Mouse (Mus musculus) heart, embryonic 13.5 days (tissue): ENCODE results near the gene Klrb1. TPM values are rescaled to one million over a fixed set of nuclear protein-coding genes. Genes with fewer than 3 reads are reported as not detected.
"Not testable (repeated sequence)": the region's sequence is repeated elsewhere in the genome, so short reads cannot be mapped to it uniquely, and the experiment has no call there.

Experiments
- ATAC-seq: fragments of 200-750 bp; cut with Nextera tagmentation; 2 replicates; pipeline ENCODE4 v1.8.0; 2017; ENCODE audit warnings: moderate TSS enrichment; ENCODE audit not compliant: insufficient number of reproducible peaks, low FRiP score, low TSS enrichment; ENCODE audit errors: extremely low read depth
- H3K27ac ChIP-seq: fragments of 300-500 bp; sonication (generic); replicated peaks from 2 replicates; pipeline ENCODE4 v1.5.1; 2015; ENCODE audit warnings: moderate library complexity, mild to moderate bottlenecking, inconsistent platforms
- H3K27me3 ChIP-seq: fragments of 300-500 bp; sonication (generic); replicated peaks from 2 replicates; pipeline ENCODE4 v1.6.1; 2015; ENCODE audit warnings: mild to moderate bottlenecking, inconsistent platforms
- H3K36me3 ChIP-seq: fragments of 300-500 bp; sonication (generic); 2 replicates; pipeline ENCODE4 v1.6.1; 2015; ENCODE audit warnings: mild to moderate bottlenecking, inconsistent platforms
- H3K4me1 ChIP-seq: fragments of 300-500 bp; sonication (generic); 2 replicates; pipeline ENCODE4 v1.6.1; 2015; ENCODE audit warnings: inconsistent platforms
- H3K4me2 ChIP-seq: fragments of 300-500 bp; sonication (generic); 2 replicates; pipeline ENCODE4 v1.6.1; 2015; ENCODE audit warnings: inconsistent platforms, mild to moderate bottlenecking, moderate library complexity
- H3K4me3 ChIP-seq: fragments of 300-500 bp; sonication (generic); 2 replicates; pipeline ENCODE4 v1.5.1; 2015; ENCODE audit warnings: moderate library complexity, mild to moderate bottlenecking, inconsistent platforms
- H3K9ac ChIP-seq: fragments of 300-500 bp; sonication (generic); 2 replicates; pipeline ENCODE4 v1.6.1; 2015; ENCODE audit warnings: inconsistent platforms, mild to moderate bottlenecking, moderate library complexity
- H3K9me3 ChIP-seq: fragments of 300-500 bp; sonication (generic); 2 replicates; pipeline ENCODE4 v1.6.1; 2016; ENCODE audit warnings: inconsistent platforms
- WGBS: fragments of 180-500 bp; shearing (Covaris S2); methylation state at CpG from one replicate; pipeline ENCODE4 v1.1.7; 2015; ENCODE audit warnings: mixed read lengths; 5-methylcytosine and 5-hydroxymethylcytosine counted together
- polyA plus RNA-seq: library from polyadenylated mRNA; unstranded; fragments of >200 nt; fragmentation: Nextera tagmentation; extraction: Ambion mirVana; gene quantifications from 2 replicates; pipeline ENCODE4 v1.2.1, GENCODE M21; 2015

Klrb1 gene
- polyA plus RNA-seq, 1 experiment from 2014 or later = not detected

DNA sequence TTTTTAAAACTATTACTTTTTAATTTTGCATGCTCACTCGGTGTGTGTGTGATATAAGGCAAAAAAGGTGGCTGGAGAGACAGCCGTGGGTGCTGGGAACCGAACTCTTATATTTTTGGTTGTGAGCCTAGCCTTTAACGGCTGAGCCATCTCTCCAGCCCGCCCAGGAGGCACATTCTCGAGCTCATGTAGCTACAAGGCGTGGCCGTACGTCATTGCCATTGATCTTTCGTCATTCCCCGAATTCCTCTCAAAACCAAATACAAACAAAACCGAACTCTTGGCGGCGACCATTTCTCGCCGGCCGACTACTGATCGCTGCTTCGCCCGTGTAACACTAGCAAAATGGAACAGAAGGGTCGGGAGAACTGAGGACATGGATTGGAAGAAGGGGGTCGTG, 37.2 kb upstream of the Klrb1 start:
- not testable (repeated sequence) for H3K4me1 ChIP-seq, H3K36me3 ChIP-seq, ATAC-seq, H3K9me3 ChIP-seq, H3K27me3 ChIP-seq
- H3K4me2 ChIP-seq = peak overlapping the region; percentile 65
- H3K27ac ChIP-seq = peak overlapping the region; percentile 78
- H3K9ac ChIP-seq = peak overlapping the region; percentile 85
- 1% methylated on average over 22 of the region's 22 CpGs for WGBS
- H3K4me3 ChIP-seq = peak overlapping the region; percentile 75

DNA sequence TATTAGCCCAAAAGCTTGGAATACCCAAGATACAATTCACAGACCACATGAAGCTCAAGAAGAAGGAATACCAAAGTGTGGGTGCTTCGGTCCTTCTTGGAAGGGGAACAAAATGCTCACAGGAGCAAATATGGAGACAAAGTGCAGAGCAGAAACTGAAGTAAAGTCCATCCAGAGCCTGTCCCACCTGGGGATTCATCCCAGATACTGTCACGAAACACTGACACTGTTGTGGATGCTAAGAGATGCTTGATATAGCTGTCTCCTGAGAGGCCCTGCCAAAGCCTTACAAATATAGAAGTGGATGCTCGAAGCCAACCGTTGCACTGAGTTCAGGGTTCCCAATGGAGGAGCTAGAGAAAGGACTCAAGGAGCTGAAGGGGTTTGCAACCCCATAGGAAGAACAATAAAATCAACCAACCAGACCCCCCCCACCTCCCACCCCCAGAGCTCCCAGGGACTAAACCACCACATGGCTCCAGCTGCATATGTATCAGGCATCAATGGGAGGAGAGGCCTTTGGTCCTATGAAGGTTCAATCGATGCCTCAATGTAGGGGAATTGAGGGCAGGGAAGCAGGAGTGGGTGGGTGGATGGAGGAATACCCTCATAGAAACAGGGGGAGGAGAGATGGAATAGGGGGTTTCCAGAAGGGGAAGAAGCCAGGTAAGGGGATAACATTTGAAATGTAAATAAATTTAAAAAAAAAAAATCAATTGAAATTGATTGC, 36.5 kb upstream of the Klrb1 start:
- no peaks in the 10 kb centered on the region for H3K36me3 ChIP-seq
- H3K4me1 ChIP-seq = peaks cover 7% of the 10 kb centered on the region; the same call in 1 of the 2 replicates
- no peak for ATAC-seq
- H3K27me3 ChIP-seq = no peaks in the 10 kb centered on the region
- peak overlapping the region; percentile 65 for H3K4me2 ChIP-seq
- peak overlapping the region; percentile 75 for H3K4me3 ChIP-seq
- no peaks in the 10 kb centered on the region for H3K9me3 ChIP-seq
- H3K9ac ChIP-seq = no peak overlapping the region
- 75% methylated on average over 5 of the region's 5 CpGs for WGBS
- no peak overlapping the region for H3K27ac ChIP-seq

DNA sequence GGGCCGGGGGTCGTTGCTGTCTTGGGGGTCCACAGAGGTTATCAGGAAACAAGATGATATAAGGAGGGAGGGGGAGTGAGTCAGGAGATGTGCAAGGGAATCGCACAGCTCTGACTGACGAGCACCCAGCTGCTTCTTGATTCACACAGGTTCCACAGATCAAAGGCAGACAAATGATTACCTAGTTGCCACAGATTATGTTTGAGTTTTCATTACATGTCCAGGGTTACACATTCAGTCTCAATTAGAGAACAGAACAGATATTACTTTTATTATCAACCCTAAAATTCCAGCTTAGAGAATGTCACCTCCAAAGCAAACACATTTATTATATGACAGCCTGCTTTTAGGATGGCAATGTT, 32.5 kb upstream of the Klrb1 start:
- H3K9ac ChIP-seq, ATAC-seq, H3K9me3 ChIP-seq, H3K4me2 ChIP-seq, H3K27ac ChIP-seq, H3K27me3 ChIP-seq, H3K4me3 ChIP-seq, H3K36me3 ChIP-seq, H3K4me1 ChIP-seq: not testable (repeated sequence)
- WGBS = 34% methylated on average over 4 of the region's 4 CpGs

DNA sequence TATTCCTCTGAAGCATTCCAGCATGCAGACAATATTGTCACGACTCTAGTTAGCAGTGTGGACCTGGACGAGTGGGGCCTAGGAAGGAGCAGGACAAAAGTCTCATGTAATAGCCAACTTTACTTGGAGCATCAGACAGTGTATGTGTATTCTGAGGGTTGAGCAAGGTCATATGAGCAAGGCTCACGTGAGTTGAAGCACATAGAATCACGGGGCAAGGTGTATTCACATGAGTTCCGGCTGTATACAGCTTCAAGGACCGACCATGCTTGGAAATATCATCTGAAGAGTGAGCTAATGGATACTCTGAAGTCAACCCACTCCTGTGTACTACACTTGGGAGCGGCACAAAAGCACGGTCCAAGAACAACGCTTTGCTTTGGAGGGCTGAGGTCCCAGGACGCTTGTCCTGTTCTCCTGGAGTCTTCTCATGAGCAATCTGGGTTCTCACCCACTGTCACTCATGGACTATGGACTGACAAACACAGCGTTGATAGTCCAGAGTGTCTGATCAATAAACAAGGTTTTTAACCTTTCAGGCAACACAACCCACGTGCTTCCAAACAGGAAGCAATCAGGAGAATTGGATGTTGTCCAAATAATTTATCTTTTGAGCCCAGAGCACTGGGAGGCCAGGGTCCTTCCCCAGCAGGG, 32.0 kb upstream of the Klrb1 start:
- not testable (repeated sequence) for ATAC-seq
- Histone ChIP-seq H3K27ac (peak overlapping the region; percentile 54; the same call in 1 of the 2 replicates), H3K4me2 (peak overlapping the region; percentile 53)

DNA sequence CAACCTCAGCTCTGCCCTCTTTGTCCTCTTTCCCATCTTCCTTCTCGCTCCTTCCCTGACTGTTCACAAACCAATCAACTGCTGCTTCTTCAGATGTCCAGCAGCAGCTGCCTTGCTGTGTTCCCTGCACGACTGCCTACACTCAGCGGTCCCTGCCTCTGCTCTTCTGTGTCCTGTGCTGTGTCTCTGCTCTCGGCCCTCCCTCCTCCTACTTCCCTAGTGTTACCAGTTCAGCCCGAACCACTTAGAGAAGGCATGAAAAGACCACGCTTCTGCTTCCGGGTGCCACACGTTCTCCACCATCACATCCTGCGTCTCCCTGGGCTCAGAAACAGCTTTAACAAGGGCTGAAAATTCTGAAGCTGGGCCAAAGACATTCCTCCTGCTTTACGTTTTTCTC, 31.4 kb upstream of the Klrb1 start:
- ATAC-seq = not testable (repeated sequence)
- 27% methylated on average over 10 of the region's 10 CpGs for WGBS
- H3K4me3 ChIP-seq = peak overlapping the region; percentile 26

More for the DNA sequence above, 32.0 kb upstream of the Klrb1 start:
- not testable (repeated sequence) for H3K27me3 ChIP-seq, H3K9ac ChIP-seq, H3K36me3 ChIP-seq, H3K9me3 ChIP-seq, H3K4me1 ChIP-seq
- 67% methylated on average over 12 of the region's 12 CpGs for WGBS
- H3K4me3 ChIP-seq = 0 out of 2 replicates have a peak overlapping the region, but pooled peaks have one; percentile 26

DNA sequence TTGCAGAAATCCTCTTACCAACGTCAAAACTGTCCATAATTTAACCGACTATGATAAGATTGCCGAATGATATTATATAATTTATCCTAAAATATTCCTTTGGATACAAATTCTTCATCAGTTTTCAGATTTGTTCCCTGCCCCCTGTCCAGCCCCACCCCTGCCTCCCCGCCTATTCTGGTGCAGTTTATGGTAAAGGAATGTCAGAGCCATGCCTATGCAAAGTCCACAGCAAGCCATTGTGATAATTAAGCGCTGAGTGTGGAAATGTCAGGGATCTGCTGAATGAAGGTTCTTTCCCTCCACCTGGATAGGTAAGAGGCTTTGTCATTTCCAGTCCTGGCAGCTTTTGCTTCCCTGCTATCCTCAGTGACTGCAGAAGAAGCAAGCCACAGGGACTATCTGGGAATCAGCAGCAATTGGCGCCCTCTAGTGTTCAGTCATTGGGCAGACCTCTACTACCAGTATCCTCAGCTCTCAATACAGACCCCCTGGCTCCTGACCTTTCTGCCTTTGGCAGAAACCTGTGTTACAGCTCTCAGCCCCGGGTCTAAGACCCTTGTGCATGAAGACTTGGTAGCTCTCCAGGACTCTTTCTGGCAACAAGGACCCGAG, 30.9 kb upstream of the Klrb1 start:
- WGBS = 36% methylated on average over 8 of the region's 8 CpGs
- not testable (repeated sequence) for H3K27me3 ChIP-seq, H3K9me3 ChIP-seq, H3K36me3 ChIP-seq, H3K4me1 ChIP-seq
- peak overlapping the region; percentile 26; the same call in 1 of the 2 replicates for H3K4me3 ChIP-seq
- peak overlapping the region; percentile 54; the same call in 1 of the 2 replicates for H3K27ac ChIP-seq
- H3K9ac ChIP-seq = peak overlapping the region; percentile 54; the same call in 1 of the 2 replicates
- peak; percentile 70; the same call in 1 of the 2 replicates for ATAC-seq
- H3K4me2 ChIP-seq = peak overlapping the region; percentile 53

More for the DNA sequence above, 31.4 kb upstream of the Klrb1 start:
- not testable (repeated sequence) for H3K4me1 ChIP-seq, H3K9me3 ChIP-seq, H3K36me3 ChIP-seq, H3K27me3 ChIP-seq
- Histone ChIP-seq H3K9ac (peak overlapping the region; percentile 54), H3K27ac (peak overlapping the region; percentile 54), H3K4me2 (peak overlapping the region; percentile 53)

DNA sequence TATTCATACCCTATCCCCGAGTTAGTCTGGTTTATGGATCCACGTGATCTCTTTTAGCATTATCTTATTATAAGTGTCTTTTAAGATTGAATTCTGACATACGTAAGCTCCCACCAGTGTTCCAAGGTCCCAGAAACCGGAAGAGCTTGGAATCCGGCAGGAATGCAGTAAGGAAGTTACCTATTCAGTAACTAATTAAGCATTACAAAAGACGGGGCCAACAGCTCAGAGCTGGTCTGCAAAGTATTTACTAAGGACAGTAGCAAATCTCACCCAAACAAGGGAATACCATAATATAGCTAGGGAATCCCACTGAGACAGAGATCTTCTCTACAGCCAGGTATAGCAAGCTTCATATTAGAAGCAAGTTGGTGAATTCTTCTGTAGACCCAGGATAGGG, 24.1 kb upstream of the Klrb1 start:
- not testable (repeated sequence) for H3K36me3 ChIP-seq, H3K4me1 ChIP-seq, H3K27ac ChIP-seq, H3K9me3 ChIP-seq, H3K9ac ChIP-seq, H3K27me3 ChIP-seq, H3K4me2 ChIP-seq, H3K4me3 ChIP-seq, ATAC-seq
- WGBS = 74% methylated on average over 6 of the region's 6 CpGs

DNA sequence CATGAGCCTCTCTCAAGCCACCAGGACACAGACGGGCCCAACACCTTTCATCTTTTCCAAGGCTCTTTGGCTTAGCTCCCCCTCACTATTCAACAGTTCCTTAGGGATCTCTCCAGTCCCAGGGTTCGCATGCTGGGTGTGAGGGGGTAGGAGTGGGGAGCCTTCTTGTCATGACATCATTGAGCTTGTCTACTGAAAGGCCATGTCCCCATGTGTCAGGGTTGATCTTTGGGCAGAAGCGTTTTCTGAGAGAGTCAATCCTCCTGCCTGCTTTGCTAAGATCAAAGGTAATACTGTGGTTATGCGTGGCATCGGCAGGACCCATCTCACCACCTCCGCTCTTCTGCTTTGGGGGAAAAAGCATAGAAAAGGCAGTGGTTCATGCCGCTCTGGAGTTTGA, 14.6 kb upstream of the Klrb1 start:
- 80% methylated on average over 7 of the region's 7 CpGs for WGBS
- no peak for ATAC-seq

DNA sequence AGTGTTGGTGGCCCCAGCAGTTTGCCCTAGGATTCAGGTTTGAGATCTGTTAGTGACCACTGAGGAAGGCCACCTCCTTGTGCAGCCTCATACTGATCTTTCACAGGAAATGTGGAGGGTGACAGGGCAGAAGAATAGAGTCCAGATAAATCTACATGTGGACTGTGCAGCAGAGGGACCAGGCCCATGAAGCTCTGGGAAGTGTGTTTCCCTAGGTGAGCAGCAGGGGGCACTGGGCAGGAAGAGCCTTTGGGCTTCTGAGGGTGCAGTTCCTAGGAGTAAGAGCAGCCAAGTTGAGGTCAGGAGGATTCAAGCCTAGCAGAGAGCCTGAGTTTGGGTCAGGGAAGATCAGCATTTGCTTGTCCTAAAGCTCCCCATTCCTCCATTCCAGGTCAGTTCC, 13.2 kb upstream of the Klrb1 start:
- no peak overlapping the region for H3K27ac ChIP-seq
- H3K9ac ChIP-seq = no peak overlapping the region
- ATAC-seq = no peak

More for the DNA sequence above, 14.6 kb upstream of the Klrb1 start:
- no peaks in the 10 kb centered on the region for H3K9me3 ChIP-seq
- no peaks in the 10 kb centered on the region for H3K27me3 ChIP-seq
- H3K27ac ChIP-seq = no peak overlapping the region
- H3K9ac ChIP-seq = no peak overlapping the region
- H3K4me1 ChIP-seq = no peaks in the 10 kb centered on the region
- H3K4me3 ChIP-seq = no peak overlapping the region
- H3K36me3 ChIP-seq = no peaks in the 10 kb centered on the region
- no peak overlapping the region for H3K4me2 ChIP-seq

DNA sequence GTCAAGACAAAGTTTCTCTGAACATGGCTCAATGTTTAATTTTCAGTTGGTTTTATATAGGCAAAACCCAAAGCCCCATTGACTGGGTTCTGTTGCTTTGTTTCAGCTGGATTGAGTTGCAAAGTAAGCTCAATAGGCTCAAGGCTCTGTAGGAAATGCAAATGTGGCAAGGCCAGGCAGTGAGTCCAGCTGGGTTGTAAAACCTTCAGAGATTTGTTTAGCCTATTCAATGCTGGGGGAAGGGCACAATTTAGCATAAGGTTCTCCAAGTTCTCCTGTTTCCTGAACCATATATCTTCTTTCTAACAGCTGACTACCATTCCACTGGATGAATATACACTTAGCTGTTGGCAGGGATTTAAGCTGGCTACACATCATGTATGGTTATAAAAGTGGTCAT, 12.0 kb upstream of the Klrb1 start:
- H3K27me3 ChIP-seq = no peaks in the 10 kb centered on the region
- no peak for ATAC-seq
- no peaks in the 10 kb centered on the region for H3K36me3 ChIP-seq
- H3K4me1 ChIP-seq = no peaks in the 10 kb centered on the region
- H3K9ac ChIP-seq = no peak overlapping the region
- H3K27ac ChIP-seq = no peak overlapping the region
- H3K4me2 ChIP-seq = no peak overlapping the region
- H3K4me3 ChIP-seq = no peak overlapping the region
- H3K9me3 ChIP-seq = no peaks in the 10 kb centered on the region

More for the DNA sequence above, 13.2 kb upstream of the Klrb1 start:
- Histone ChIP-seq H3K4me3 (no peak overlapping the region), H3K36me3 (no peaks in the 10 kb centered on the region), H3K4me2 (no peak overlapping the region), H3K9me3 (no peaks in the 10 kb centered on the region), H3K27me3 (no peaks in the 10 kb centered on the region), H3K4me1 (no peaks in the 10 kb centered on the region)

DNA sequence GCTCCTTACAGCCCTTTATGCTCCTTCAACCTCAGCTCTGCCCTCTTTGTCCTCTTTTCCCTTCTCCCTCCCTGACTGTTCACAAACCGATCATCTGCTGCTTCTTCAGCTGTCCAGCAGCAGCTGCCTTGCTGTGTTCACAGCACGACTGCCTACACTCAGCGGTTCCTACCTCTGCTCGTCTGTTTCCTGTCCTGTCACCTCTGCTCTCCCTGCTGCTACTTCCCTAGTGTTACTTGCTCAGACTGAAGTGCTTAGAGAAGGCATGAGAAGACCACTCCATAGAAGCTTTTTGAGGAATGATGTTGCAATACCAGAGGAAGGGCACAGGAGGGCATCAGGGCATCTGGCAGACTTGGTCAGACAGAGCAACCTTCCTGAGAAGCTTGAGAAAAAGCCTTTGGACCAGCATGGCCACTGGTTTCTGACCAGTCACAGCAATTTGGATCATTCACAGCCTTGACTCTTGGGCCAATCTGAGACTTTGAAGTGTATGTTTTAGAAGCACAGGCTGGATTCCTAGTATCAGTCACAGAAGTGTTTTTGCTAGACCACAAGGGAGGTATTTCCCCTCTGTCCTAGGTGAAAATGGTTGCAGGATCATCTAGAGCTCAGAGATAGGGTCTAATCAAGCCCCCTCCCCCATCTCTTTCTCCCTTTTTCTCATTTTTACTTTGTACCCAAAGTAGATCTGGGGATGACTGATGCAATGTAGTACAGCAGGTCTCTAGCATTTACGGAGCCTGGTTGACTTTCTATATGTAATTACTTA, 11.2 kb upstream of the Klrb1 start:
- H3K36me3 ChIP-seq = no peaks in the 10 kb centered on the region
- H3K9ac ChIP-seq = no peak overlapping the region
- 55% methylated on average over 5 of the region's 5 CpGs for WGBS
- H3K27me3 ChIP-seq = no peaks in the 10 kb centered on the region
- no peak for ATAC-seq
- no peaks in the 10 kb centered on the region for H3K4me1 ChIP-seq
- H3K27ac ChIP-seq = no peak overlapping the region
- H3K4me2 ChIP-seq = no peak overlapping the region
- H3K4me3 ChIP-seq = no peak overlapping the region
- H3K9me3 ChIP-seq = no peaks in the 10 kb centered on the region
